Mouse (Mus musculus) embryo, embryonic 11 days (tissue): Measurements from ENCODE around the gene Ghrh.
"Not testable (repeated sequence)": the region's sequence is repeated elsewhere in the genome, so short reads cannot be mapped to it uniquely, and the experiment has no call there.

Experiments used
- DNase-seq: peaks from one replicate; pipeline ENCODE4 v3.0.0-alpha.2; 2015

The Ghrh gene

DNA sequence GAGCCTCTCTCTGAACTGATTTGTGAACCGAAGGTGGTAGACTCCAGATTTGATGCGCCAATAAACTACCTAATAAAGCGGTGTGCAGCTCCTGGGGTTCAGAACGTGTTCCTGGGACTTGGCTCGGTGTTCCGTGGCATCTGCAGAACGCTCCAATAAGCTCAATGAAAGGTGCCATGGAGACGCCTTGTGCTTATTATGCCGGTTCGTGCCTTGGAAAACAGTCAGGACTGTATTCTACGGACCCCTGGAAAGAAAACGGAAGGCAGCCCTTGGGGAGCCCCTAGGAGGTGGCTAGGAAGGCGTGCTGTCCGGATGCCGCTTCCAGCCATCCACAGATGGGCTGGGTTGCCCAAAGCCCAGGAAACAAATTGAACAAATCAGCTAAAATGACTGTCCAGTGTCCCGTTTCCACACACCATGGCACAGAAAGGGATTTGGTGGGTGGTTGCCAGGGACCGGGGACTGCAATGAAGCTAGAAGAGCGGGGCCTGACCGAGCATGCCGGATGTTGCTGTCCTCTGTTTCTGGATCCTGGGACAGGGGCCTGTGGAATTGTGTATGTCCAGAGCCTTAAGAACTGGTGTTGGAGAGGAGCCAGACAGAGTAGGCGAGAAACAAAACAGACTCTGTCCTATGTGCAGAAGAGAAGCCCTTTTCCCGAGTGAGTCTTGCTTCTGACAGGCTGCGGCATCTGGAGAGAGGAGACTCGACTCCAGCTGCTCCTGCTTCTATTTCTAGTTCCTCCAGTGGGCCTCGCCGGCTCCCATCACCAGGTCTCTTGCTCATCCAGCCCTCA is at the start of gene Ghrh:
Gene Ghrh, minus strand, starts transcription at position 146 of the 799 bp plus-strand sequence.
- no peak for DNase-seq

DNA sequence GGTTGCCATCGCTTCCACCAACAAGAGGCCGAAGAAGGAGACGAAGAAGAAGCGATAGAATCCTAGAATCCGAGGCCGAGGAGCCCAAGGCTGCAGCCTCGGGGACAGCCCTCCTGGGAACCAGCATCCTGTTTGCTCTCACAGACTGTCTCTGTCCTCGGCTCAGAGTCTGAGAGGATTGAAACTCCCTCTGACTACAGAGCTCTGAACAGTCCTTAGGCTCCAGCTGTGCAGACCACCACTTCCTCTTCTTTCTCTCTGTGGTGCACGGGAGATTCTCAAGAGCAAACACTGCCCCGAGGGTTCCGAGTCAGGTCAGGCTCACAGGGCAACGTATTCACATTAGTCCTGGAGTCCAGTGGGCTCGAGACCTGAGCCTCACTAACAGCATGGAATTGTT is 48.7 kb upstream of the Ghrh start:
- DNase-seq, result peak; percentile 22

DNA sequence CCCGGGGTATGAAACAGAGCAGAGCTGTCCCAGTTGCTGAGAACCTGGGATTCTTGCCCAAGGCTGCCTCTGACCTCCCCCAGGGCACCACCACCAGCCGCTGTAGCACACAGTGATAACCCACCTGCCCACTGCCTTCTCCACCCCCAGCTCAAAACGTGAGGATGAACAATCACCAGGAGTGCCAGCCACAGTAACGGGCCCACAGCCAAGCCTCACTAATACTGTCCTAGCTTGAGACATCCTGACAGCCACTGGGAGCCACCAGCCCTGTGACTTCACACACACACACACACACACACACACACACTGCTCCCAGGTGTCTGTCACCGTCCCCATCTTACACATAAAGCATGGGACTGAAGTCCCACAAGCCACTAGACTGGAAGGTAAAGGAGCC is 48.1 kb upstream of the Ghrh start:
- DNase-seq, result no peak

DNA sequence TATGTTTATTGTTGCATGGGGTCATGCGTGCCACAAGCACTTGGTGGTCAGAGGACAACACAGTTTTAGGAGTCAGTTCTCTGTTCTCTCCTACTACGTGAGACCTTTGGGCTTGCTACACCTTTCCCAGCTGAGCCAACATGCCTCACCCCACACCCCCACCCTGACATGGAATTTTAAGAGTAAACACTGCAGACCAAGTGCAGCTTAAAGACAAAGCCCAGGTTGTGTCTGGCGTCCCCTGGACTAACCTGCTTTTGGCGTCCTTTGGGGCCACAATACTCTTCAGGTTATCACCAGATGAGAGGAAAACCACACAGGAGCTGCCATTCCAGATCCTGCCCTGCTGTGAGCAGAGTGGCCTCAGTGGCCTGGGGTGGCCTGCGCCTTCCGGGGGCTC is 47.6 kb upstream of the Ghrh start:
- DNase-seq, result no peak

DNA sequence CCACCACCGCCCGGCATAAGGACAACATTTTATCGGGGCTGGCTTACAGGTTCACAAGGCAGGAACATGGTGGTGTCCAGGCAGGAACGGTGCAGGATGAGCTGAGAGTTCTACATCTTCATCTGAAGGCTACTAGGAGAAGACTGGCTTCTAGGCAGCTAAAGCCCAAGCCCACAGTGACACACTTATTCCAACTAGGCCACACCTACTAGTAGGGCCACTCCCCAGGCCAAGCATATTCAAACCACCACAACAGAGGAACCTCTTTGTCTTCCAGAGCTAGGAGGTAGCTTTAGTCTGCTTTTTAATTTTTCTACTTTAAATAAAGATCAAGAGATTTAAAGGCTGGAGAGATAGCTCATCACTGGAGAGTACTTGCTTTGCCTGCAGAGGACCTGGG is 46.2 kb upstream of the Ghrh start:
- DNase-seq, result no peak

DNA sequence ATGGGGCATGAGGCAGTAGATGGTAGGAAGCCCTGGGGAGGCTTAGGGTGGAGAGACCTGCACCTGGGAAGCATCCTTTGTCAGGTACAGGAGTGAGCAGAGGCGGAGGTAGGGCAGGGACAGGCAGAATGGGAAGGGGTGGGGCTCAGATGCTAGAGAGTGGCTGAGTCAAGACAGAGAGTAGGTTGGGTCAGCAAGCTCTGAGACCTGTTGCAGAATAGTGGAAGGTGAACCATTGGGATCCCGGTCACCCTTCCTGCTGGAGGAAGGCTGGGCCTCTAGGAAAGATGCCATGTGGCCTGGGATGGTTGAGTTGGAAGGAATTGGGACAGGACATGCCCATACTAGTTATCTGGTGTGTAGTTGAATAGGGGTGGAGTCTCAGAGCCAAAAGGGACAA is 45.0 kb upstream of the Ghrh start:
- no peak for DNase-seq

DNA sequence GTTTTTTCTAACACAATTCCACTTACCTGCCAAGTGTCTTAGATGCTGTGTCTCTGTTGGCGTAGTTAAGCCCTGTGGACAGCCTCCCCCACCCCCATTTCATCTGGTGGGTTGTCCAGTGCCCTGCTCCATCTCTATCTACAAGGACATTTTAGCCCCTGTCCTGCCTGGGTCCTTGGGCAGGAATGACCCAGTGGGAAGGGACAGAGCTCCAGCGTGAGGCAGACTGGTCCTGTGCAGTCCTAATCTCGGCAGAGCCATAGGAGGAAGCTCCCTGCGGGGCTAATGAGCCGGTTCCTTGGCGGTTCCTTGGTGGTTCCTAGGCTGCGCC is 42.2 kb upstream of the Ghrh start:
- no peak for DNase-seq

DNA sequence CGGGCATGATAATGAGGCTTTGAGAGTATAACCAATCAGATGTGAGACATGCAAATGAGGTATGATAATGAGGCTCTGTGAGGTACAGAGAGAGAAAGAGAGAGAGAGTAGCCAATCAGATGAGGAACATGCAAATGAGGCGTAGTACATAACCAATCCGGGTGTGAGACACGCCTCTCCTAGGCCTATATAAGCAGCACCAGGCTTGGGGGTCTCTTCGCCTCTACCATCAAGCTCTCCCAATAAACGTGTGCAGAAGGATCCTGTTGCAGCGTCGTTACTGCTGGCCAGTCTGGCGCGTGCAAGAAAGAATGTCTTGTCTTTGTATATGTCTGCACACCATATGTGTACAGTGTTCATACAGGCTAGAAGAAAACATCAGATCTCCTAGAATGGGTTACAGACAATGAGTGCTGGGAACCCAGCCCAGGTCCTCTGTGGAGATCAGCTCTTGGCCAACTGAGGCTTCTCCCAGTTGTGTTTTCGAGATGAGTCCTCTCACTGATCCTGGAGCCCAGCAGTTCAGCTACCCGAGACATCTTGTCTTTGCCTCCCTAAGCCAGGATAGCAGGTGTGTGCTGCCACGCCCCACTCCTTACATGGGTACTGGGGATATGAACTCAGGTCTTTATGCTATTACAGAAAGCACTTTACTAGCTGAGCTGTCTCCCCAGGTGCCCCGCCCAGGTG is 41.7 kb upstream of the Ghrh start:
- DNase-seq, result not testable (repeated sequence)

DNA sequence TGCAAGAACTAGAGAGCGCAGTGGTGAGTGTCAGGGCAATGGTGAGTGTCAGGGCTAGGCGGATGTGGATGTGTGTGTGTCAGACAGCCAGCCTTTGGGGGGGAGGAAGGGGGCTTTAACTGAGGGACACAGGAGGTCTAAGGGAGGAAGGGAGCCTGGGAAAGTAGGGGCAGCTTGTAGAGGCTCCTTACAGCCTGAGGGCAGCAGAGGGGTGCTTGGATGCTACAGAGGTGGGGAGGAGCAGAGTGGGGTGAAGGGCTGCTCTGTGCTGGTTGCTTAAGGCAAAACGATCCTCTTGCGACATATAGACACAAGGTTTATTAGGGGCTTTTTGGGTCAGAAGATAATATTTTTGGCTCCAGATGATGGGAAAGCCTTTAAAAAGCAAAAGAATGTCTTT is 37.5 kb upstream of the Ghrh start:
- DNase-seq, result no peak

DNA sequence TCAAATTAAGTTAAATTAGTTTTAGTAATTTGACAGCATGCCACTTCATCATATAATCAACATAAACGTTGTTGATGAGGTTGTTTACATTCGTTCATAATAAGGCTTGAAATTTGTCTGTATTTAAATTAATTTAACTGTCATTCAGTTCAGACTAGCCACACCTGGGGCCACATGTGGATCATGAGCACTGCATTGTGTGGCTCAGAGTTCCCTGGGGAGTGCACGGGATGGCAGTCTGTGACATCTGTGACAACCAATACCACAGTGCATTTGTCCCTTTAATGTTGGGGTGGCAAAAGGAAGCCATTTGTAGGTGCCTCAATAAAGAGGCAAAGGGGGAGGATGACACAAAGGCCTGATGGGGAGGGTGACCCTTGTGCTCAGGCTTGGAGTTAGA is 29.7 kb upstream of the Ghrh start:
- no peak for DNase-seq

DNA sequence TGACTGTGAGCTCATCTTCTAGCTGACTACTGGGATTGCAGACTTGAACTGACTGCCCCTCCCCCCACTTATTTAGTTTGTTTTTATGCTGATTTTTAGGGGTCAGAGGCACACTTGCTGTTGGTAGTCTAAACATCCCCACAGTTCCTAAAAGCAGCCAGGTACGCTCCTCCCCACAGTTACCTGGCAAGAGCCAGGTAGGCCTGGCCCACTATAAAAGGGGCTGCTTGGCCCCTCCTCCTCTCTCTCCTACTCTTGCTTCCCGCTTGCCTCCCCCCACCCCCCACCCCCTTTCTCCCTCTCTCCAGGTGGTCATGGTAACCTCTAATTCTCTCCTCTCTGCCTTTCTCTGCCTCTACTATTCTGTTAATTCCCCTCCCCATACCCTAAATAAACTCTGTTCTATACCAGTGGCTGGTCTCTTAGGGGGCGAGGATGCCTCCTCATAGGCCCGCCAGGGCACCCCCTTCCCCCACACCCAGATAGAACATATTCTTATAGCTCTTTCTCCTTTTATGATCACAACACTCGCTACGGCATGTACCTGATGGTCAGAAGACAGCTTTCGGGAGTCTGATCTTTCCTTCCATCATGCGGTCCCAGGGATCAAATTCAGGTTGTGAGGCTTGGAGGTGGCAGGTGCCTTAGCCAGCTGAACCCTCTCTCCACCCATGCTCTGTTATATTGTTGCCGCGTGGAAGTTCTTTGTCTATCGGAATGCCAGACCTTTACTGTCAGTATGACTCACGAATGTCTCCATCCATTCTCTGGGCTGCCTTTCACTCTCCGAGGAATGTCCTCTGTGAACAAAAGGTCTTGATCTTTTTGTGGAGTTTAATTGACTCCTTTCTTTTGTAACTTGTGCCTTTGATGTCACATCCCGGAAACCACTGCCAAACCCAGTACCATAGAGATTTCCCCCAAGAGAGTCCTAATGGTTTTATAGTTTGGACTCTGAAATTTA is 28.8 kb upstream of the Ghrh start:
- DNase-seq, result peak; percentile 47

DNA sequence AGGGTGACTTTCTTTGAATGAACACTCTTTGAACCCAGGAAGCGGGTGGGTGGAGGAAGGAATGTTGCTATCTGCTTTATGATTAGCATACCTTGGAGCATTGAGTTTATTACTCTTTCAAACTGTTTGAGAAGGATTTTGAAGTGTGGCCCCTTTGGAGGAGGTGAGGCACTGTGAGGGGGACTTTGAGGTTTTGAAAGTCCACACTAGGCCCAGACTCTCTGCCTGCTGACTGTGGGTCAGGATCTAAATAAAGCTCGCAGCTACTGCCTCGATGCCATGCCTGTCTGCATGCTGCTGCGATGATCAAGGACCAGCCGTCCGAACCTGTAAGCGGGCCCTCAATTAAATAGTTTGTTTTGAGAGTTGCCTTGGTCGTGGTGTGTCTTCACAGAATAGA is 27.7 kb upstream of the Ghrh start:
- DNase-seq, result no peak

DNA sequence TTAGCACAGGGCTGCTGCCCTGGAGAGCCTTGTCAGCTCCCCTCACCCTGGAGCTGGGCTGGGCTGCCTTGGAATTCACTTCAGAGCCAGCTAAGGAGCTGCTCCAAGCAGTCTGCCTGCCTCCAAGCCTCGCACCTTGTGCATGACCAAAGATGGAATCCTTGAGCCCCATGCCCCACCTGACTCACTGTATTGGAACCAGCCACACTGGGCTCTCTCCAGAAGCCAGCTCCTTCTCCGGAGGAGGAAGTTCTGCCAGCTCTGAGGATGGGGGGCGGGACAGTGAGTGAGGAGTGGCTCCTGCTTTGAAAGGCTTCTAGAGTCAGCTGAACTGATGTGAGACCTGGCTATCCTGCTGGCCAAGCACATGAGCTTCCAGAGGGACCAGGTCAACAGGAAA is 26.4 kb upstream of the Ghrh start:
- no peak for DNase-seq

DNA sequence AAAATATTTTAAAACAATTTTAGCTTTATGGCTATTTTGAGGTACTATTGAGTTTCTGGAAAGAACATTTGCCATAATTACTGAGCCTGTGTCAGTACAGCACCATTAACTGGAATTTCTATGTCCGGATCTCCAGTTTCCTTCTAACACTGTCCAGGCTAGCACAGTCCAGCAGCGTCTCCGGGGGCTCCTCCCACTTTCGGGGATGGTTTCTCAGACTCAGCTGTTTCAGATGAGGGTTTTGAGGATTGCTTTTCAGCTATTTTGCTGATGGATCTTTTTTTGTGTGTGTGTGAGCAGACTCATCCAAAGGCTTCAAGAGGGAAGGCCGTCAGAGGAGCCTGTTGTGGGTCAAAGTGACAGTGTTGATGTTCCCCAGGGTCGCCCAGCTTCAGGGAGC is 24.4 kb upstream of the Ghrh start:
- no peak for DNase-seq

DNA sequence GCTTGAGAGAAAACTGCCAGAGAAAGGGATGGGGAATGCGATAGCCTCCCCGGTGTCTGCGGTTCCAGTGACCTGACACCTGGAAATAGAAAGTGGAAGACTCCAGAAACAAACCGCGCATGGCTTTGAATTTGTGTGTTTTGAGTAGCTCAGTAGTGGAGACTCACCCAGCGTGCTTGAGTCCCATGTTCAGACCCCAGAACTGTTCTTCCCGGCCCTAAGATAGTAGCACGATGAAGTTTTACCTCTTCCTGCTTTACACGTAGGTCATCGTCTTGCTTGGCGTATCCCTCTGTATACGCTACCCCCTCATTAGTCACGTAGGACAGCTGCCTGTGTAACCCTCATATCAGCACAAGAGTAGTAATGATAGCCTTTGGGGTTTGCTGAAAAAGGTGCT is 20.7 kb upstream of the Ghrh start:
- no peak for DNase-seq

DNA sequence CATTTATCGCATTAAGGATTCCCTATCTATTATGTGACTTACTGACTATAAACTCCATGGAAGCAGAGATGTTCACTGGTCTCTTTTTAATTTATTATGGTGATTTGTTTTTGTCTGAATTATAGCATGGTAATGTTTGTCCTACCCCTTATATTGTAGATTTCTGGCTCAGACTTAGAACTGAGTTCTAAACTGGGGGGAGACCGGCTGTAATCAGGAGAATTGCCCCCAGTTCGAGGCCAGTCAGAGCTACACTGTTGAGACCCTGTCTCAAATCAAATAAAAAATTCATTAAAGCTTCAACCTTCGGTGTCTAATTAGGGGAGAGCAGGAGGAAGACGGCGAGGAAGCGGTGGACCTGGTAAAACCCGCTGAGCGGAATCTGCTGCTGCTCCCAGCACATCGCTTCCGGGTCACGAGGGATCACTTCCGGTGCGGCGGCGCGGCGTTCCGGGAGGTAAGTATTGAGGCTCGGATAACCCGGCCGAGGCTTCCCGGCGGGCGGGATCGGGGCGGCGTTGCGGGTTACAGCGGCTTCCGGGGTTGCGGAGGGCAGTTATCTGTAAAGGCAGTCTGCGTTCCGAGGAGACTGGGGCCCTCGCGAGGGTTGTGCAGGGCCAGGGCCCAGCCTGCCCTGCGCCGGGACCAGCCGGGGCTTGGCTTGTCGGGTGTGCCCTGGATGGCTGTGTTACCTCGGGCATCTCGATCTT is 20.0 kb upstream of the Ghrh start, which contains the start of gene Manbal:
Gene Manbal, plus strand, starts transcription at position 411 of the 710 bp plus-strand sequence.
- DNase-seq, result peak; percentile 92

DNA sequence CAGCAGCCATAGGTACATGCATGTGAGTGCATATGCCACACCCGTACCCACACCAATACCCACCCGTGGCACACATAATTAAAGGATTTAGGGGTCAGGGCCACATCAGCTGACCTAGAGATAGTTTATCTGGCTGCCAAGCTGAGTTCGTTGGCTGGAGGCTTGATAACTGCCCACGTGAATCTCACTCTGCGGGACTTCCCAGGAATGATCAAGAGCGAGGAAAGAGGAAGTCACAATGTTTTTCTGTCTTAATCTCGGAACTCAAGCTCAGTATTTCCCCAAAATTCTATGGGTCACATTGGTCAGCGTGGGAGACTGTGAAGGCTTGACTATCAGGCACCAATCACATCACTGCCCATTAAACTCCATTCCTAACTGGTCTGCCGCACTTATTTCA is 19.5 kb upstream of the Ghrh start:
- DNase-seq, result no peak

DNA sequence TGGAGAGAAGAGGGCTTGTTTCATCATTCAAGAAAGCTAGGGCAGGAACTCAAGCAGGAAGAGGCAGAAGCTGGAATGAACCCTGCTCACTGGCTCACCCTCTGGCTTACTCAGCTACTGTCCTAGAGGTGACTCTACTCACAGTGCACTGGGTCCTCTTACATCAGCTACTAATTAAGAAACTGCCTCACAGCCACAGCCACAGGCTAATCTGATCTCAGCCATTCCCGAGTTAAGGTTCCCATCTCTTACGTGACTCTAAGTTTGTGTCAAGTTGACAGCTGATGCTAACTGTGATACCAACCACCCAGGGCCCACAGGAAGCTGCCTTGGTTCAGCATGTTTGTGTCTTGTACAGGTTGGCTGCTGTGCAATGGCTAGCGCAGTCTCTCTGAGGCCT is 15.7 kb upstream of the Ghrh start:
- no peak for DNase-seq

DNA sequence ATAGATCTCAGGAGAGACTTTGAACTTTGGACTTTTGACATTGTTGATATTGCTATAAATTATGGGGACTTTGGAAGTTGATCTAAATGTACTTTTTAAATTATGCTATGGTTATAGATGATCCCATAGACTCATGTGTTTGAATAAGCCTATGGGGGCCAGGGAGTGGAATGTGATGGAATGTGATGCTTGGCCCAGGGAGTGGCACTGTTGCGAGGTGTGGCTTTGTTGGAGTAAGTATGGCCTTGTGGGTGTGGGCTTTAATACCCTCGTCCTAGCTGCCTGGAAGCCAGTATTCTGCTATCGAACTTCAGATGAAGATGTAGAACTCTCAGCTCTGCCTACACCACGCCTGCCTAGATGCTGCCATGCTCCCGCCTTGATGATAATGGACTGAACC is 12.7 kb upstream of the Ghrh start:
- no peak for DNase-seq

DNA sequence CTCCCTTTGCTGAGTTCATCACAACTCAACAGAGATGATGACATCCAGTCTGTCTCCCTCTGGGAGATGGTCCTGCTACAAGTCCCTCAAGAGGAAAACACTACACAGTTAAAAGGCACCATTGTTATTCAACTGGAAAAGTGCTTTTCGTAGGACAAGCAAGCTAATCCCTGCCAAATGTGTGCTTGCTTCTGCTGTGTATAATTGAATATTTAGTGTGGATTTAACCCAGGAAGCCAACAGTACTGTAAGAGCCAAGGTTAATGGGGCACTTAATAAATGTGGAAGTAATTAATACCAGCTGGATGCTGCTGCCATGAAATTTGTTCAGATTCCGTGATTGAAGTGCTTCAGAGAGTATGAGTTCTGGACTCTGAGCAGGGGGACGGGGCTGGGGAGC is 6.8 kb upstream of the Ghrh start:
- no peak for DNase-seq

DNA sequence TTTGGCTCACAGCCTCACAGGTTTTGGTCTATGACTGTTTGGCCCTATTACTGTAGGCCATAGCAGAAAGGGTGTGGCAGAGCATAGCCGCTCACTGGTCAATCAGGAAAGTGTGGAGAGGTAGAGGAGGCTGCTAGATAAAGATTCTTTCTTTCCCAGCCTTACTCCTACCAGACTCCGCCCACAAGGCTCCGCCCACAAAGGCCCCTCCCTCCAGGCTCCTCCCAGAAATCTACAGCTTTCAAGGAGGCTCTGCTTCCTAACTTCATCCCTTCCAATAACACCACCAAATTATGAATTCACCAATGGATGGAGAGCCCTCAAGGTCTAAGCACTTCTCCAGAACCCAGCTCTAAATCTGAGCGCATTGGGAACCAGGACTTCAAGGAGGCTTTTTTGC is 5.9 kb upstream of the Ghrh start:
- no peak for DNase-seq

DNA sequence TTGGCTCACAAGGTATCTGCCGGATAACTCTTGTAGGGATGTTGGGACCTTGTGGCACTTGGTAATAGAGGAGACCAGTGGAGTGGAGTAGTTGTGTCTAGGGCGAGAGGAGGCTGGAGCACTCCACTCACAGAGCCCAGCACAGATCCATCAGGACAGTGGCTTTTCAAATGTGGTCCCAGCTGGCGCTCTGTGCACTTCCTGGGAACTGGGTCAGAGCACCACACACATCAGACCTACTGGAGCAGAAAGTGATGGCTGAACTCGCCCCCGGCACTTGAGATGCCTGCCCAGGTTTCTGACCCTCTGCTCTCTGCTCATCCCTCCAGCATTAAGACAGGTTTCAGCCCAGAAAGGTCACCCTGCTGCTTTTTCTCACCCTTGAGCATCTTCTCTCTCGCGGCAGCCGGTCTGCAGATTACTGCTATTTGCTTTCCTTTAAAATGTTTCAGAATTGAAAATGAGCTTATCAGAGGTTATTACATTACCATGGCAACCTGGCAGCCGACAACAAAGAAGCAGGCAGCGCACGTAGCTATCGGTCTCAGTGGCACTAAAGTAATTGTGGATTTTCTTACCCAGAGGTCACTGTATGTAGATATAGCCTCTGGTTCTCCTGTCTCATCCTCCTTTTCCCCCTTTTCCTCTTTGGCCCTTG is 1.9 kb upstream of the Ghrh start:
- DNase-seq, result no peak
